Mouse (Mus musculus) mature B cell (primary cell): ENCODE data around the gene Rgs8.

Experiments used
- in situ Hi-C: fragments of 300-500 bp; cut with MboI; formaldehyde crosslinking; loops from 2 replicates; pipeline ENCODE4 v1.14.3; 2019

Gene Rgs8

GRCm38 (mm10) chr1:153652938-153653623 is at the start of gene Rgs8:
Gene Rgs8 (plus strand): TSS chr1:153653025.
- in situ Hi-C loops, result no loop called here

GRCm38 (mm10) chr1:153617340-153617830 is 35.4 kb upstream of the Rgs8 start:
- in situ Hi-C loops, result no loop called here

- in situ Hi-C loops, result no loop called here
These were observed 29.8 kb upstream of the Rgs8 start for GRCm38 (mm10) chr1:153623036-153623435.

- in situ Hi-C loops, result no loop called here
These were observed 20.1 kb upstream of the Rgs8 start for GRCm38 (mm10) chr1:153632686-153633085.

GRCm38 (mm10) chr1:153635056-153635455 is 17.8 kb upstream of the Rgs8 start:
- in situ Hi-C loops, result no loop called here

- in situ Hi-C loops, result no loop called here
These were observed 17.3 kb upstream of the Rgs8 start for GRCm38 (mm10) chr1:153635521-153635920.

- in situ Hi-C loops, result no loop called here
These were observed 16.0 kb upstream of the Rgs8 start for GRCm38 (mm10) chr1:153636821-153637220.

GRCm38 (mm10) chr1:153641492-153641939 is 11.3 kb upstream of the Rgs8 start:
- in situ Hi-C loops, result no loop called here

GRCm38 (mm10) chr1:153641940-153642501 is 10.8 kb upstream of the Rgs8 start:
- in situ Hi-C loops, result no loop called here

- in situ Hi-C loops, result no loop called here
These were observed 849 bp downstream of the Rgs8 start for GRCm38 (mm10) chr1:153653674-153654073.

GRCm38 (mm10) chr1:153659666-153660065 is 6.8 kb downstream of the Rgs8 start:
- in situ Hi-C loops, result no loop called here

- in situ Hi-C loops, result no loop called here
These were observed 8.3 kb downstream of the Rgs8 start for GRCm38 (mm10) chr1:153660982-153661688.

- in situ Hi-C loops, result no loop called here
These were observed 8.8 kb downstream of the Rgs8 start for GRCm38 (mm10) chr1:153661689-153662002.

GRCm38 (mm10) chr1:153662362-153662761 is 9.5 kb downstream of the Rgs8 start:
- in situ Hi-C loops, result no loop called here

GRCm38 (mm10) chr1:153665066-153665715 is 12.4 kb downstream of the Rgs8 start:
- in situ Hi-C loops, result no loop called here

- in situ Hi-C loops, result no loop called here
These were observed 13.4 kb downstream of the Rgs8 start for GRCm38 (mm10) chr1:153666236-153666635.

GRCm38 (mm10) chr1:153667244-153667727 is 14.5 kb downstream of the Rgs8 start:
- in situ Hi-C loops, result no loop called here

GRCm38 (mm10) chr1:153667781-153668180 is 15.0 kb downstream of the Rgs8 start:
- in situ Hi-C loops, result no loop called here

- in situ Hi-C loops, result no loop called here
These were observed 16.3 kb downstream of the Rgs8 start for GRCm38 (mm10) chr1:153669086-153669485.

GRCm38 (mm10) chr1:153669728-153670127 is 16.9 kb downstream of the Rgs8 start:
- in situ Hi-C loops, result no loop called here

GRCm38 (mm10) chr1:153671352-153671751 is 18.5 kb downstream of the Rgs8 start:
- in situ Hi-C loops, result no loop called here

GRCm38 (mm10) chr1:153672698-153673097 is 19.9 kb downstream of the Rgs8 start:
- in situ Hi-C loops, result no loop called here
